Mouse (Mus musculus) lung, embryonic 16.5 days (tissue): Measurements from ENCODE around the gene Ncan. TPM values are rescaled to one million over a fixed set of nuclear protein-coding genes. Genes with fewer than 3 reads are reported as not detected.

Source experiments
- ATAC-seq: fragments of 200-750 bp; cut with Nextera tagmentation; 2 replicates; pipeline ENCODE4 v1.8.0; 2017; ENCODE audit warnings: low read depth, mild to moderate bottlenecking, moderate library complexity
- H3K27ac ChIP-seq: fragments of 300-500 bp; sonication (generic); 2 replicates; pipeline ENCODE4 v1.5.1; 2014; ENCODE audit warnings: mild to moderate bottlenecking, control low read depth, low read length
- H3K27me3 ChIP-seq: fragments of 300-500 bp; sonication (generic); 2 replicates; pipeline ENCODE4 v1.6.1; 2014; ENCODE audit warnings: low read depth, low read length, mixed read lengths; ENCODE audit not compliant: control insufficient read depth, insufficient read depth
- H3K36me3 ChIP-seq: fragments of 300-500 bp; sonication (generic); 2 replicates; pipeline ENCODE4 v1.6.1; 2014; ENCODE audit warnings: low read length; ENCODE audit not compliant: control insufficient read depth, insufficient read depth
- H3K4me1 ChIP-seq: fragments of 300-500 bp; sonication (generic); replicated peaks from 2 replicates; pipeline ENCODE4 v1.6.1; 2014; ENCODE audit warnings: low read length, mixed read lengths; ENCODE audit not compliant: control insufficient read depth, insufficient read depth
- H3K4me2 ChIP-seq: fragments of 300-500 bp; sonication (generic); 2 replicates; pipeline ENCODE4 v1.6.1; 2014; ENCODE audit warnings: low read depth, low read length, control low read depth
- H3K4me3 ChIP-seq: fragments of 300-500 bp; sonication (generic); 2 replicates; pipeline ENCODE4 v1.5.1; 2014; ENCODE audit warnings: mild to moderate bottlenecking, low read length, control low read depth
- H3K9ac ChIP-seq: fragments of 300-500 bp; sonication (generic); 2 replicates; pipeline ENCODE4 v1.6.1; 2014; ENCODE audit warnings: low read length, control low read depth
- H3K9me3 ChIP-seq: fragments of 300-500 bp; sonication (generic); 2 replicates; pipeline ENCODE4 v1.6.1; 2016; ENCODE audit warnings: low read length; ENCODE audit not compliant: control insufficient read depth
- WGBS: fragments of 180-500 bp; shearing (Covaris S2); extraction: QIAGEN DNeasy Blood & Tissue Kit; methylation state at CpG from one replicate; pipeline ENCODE4 v1.1.7; 2014; 5-methylcytosine and 5-hydroxymethylcytosine counted together
- polyA plus RNA-seq: library from polyadenylated mRNA; unstranded; fragments of >200 nt; fragmentation: Nextera tagmentation; extraction: Ambion mirVana; gene quantifications from 2 replicates; pipeline ENCODE4 v1.2.1, GENCODE M21; 2015

Gene Ncan
- polyA plus RNA-seq, 1 experiment from 2014 or later: 0.21 TPM

- peaks cover 16% of the 10 kb centered on the region for H3K4me1 ChIP-seq
- H3K4me2 ChIP-seq: no peak overlapping the region
- 89% methylated on average over 5 of the region's 5 CpGs for WGBS
- H3K9ac ChIP-seq: no peak overlapping the region
- ATAC-seq: no peak
- H3K27ac ChIP-seq: no peak overlapping the region
- no peaks in the 10 kb centered on the region for H3K27me3 ChIP-seq
- H3K4me3 ChIP-seq: no peak overlapping the region
- H3K36me3 ChIP-seq: peaks cover 11% of the 10 kb centered on the region
- H3K9me3 ChIP-seq: no peaks in the 10 kb centered on the region
These were observed 13.4 kb upstream of the Ncan start for GRCm38 (mm10) chr8:70134086-70134485.

DNA sequence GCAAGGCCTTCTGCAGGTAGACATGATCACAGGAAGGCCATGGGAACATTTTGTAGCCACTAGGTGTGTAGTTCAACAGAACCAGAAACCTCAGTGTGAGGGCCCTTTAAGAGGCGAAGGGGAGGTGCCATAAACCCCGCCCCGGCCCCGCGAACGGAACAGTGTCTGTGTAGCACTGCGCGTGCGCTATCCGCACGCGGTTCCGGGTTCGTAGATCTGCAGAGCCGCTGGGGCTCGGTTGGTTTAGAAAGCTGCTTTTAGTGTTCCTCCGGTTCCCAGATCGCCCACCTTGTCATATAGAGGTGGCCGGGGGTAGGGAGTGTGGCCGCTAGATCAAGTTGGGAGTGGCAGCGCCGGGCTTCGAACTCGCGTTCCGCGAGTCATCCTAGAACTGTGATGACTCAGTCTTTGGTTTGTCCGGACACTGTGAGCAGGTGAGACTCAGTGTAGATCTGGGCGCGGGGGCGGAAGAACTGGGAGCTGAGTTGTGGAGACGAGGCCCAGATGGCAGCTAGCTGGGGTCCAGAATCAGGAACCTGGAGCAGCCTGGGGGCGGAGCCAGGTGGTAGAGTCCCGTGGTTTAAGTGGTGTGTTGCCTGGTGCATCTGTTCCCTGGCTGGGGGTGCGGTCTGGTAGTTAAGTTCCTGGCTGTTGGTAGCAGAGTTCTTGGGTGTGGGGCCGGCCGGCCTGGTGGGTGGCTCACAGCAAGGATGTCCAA is 10.7 kb upstream of the Ncan start, which contains the start of gene Nr2c2ap:
Gene Nr2c2ap, plus strand, starts transcription at position 168 of the 718 bp plus-strand sequence.
- H3K27ac ChIP-seq: no peak within 1 kb of the TSS

DNA sequence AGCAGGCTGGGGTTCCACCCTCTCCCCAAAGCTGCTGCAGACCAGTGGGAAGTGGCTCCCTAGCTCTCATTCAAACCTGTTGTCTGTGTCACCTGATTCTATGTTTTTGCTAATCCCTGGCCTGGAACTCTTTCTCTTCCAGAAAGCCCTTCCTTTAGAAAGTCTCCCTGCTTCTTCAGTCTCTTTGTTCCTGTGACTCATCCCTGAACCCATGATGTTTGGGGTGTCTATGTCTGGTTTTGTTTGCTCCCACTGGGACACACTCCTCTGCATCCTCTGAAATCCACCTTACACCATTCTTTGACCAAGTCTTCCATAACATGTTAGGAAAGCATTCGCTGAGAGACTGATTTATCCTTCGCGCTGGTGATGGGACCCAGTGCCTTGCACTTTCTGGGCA is 9.4 kb upstream of the Ncan start:
- Histone ChIP-seq H3K36me3 (peaks cover 2% of the 10 kb centered on the region), H3K9ac (no peak overlapping the region), H3K9me3 (no peaks in the 10 kb centered on the region), H3K4me1 (peaks cover 15% of the 10 kb centered on the region), H3K27me3 (no peaks in the 10 kb centered on the region), H3K4me3 (no peak overlapping the region), H3K4me2 (no peak overlapping the region), H3K27ac (no peak overlapping the region)
- 83% methylated on average over 3 of the region's 3 CpGs for WGBS
- no peak for ATAC-seq

More for the DNA sequence above, 10.7 kb upstream of the Ncan start, which contains the start of gene Nr2c2ap:
- peaks cover 15% of the 10 kb centered on the region for H3K4me1 ChIP-seq
- peak within 1 kb of the TSS; percentile 72 for H3K9ac ChIP-seq
- no peaks in the 10 kb centered on the region for H3K27me3 ChIP-seq
- H3K4me2 ChIP-seq: peak within 1 kb of the TSS; percentile 73
- WGBS: 1% methylated on average over 37 of the region's 37 CpGs
- peak; percentile 91 for ATAC-seq
- H3K9me3 ChIP-seq: no peaks in the 10 kb centered on the region
- peak within 1 kb of the TSS; percentile 58 for H3K4me3 ChIP-seq
- H3K36me3 ChIP-seq: peaks cover 11% of the 10 kb centered on the region

DNA sequence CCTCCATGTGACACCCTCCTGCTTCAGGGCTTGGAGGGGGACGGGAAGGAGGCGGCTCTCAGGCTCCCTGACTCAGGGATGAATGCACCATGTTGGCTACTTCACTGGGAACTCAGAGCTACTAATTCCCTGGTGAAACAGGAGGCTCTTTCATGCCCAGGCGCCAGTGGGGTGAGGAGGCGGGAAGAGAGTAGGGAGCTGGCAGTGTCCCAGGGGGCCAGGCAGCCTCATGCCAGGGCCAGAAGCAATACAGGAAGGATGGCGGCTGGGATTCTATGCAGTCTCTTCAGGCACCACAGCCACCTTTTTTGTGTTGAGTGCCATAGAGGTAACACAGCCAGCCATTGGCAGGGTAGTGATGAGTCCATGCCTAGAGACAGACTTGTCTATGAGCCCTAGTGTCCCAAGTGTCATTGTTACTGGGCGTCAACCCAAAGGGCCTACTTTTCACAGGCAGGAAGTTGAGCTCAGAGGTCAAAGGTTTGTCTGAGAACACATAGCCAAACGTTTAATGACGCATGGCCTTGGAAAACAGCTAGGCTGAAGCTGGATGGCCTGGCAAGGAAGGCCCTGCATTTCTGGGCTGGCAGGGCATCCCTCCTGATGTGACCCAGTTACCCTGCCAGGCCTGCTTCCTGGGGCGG is 8.8 kb upstream of the Ncan start:
- WGBS: 46% methylated on average over 9 of the region's 9 CpGs
- Histone ChIP-seq H3K9ac (no peak overlapping the region), H3K4me2 (no peak overlapping the region), H3K27me3 (no peaks in the 10 kb centered on the region), H3K27ac (no peak overlapping the region), H3K4me1 (peaks cover 15% of the 10 kb centered on the region), H3K9me3 (no peaks in the 10 kb centered on the region), H3K4me3 (no peak overlapping the region), H3K36me3 (peaks cover 2% of the 10 kb centered on the region)
- no peak for ATAC-seq

DNA sequence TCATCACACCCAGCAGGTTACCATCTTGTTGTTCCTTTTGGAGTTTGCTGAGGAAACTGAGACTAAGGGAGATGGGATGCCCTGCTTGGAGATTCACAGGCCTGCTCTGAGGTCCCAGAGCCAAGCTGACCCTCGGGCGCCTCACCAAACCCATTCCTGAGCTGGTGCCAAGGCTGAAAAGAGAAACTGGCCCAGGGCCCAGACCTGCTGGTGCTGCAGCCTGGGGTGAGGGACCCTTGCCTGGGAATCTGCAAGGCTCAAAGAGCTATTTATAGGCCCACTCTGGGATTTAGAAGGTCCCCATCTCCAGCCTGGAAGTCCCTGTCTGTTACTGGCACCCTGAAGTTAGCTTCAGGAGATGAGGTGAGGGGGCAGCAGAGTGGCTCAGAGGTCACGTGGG is 7.8 kb upstream of the Ncan start:
- Histone ChIP-seq H3K9ac (no peak overlapping the region), H3K4me3 (no peak overlapping the region), H3K27me3 (no peaks in the 10 kb centered on the region), H3K4me2 (no peak overlapping the region), H3K36me3 (no peaks in the 10 kb centered on the region), H3K4me1 (peaks cover 15% of the 10 kb centered on the region), H3K9me3 (no peaks in the 10 kb centered on the region), H3K27ac (no peak overlapping the region)
- no peak for ATAC-seq
- 53% methylated on average over 3 of the region's 3 CpGs for WGBS

DNA sequence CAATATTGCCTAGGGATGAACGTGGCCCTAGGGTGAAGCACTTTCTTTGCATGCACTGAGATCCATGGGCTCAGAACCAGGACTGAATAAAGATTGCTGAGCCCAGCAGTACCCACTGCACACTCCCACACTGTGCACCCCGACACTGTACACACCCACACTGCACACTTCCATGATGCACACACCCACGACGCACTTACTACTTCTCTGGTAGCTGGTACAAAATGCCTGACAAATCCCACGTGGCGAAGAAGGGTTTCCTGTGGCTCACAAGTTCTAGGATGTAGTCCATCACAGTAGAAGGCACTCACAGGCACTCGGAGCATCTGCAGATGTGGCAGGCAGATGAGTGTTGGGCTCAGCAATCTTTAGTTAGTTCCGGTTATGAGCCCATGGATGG is 4.3 kb upstream of the Ncan start:
- Histone ChIP-seq H3K9me3 (no peaks in the 10 kb centered on the region), H3K27me3 (peaks cover 4% of the 10 kb centered on the region), H3K9ac (no peak overlapping the region), H3K4me3 (no peak overlapping the region), H3K4me2 (no peak overlapping the region), H3K27ac (no peak overlapping the region), H3K36me3 (no peaks in the 10 kb centered on the region), H3K4me1 (peaks cover 7% of the 10 kb centered on the region)
- ATAC-seq: no peak
- 51% methylated on average over 8 of the region's 8 CpGs for WGBS

DNA sequence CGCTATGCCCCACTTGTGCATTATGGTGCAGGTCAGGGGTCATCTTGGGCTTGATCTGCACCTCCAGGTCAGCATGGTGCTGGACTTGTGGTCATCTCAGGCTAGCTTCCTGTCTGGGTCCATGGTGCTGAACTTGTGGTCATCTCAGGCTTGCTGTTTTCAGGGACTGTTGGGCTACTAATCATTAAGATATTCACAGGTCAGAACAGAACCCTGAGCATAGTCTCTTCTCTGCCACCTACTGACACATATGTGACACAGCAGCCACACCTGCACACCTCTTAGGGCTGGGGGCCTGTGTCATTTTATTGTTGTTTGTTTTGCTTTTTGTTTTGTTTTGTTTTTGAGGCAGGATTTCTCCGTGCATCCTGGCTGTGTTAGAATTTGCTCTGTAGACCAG is 2.2 kb upstream of the Ncan start:
- no peak overlapping the region for H3K9ac ChIP-seq
- no peaks in the 10 kb centered on the region; the same call in 1 of the 2 replicates for H3K4me1 ChIP-seq
- H3K27ac ChIP-seq: no peak overlapping the region
- peaks cover 20% of the 10 kb centered on the region for H3K27me3 ChIP-seq
- H3K4me3 ChIP-seq: no peak overlapping the region
- H3K4me2 ChIP-seq: no peak overlapping the region
- WGBS: 47% methylated on average over 2 of the region's 2 CpGs
- no peak for ATAC-seq
- no peaks in the 10 kb centered on the region for H3K36me3 ChIP-seq
- no peaks in the 10 kb centered on the region for H3K9me3 ChIP-seq

GRCm38 (mm10) chr8:70118726-70119700 is 1.7 kb downstream of the Ncan start:
- no peak overlapping the region for H3K4me3 ChIP-seq
- H3K36me3 ChIP-seq: no peaks in the 10 kb centered on the region
- H3K4me1 ChIP-seq: no peaks in the 10 kb centered on the region; the same call in 1 of the 2 replicates
- H3K27me3 ChIP-seq: peaks cover 33% of the 10 kb centered on the region
- H3K27ac ChIP-seq: no peak overlapping the region
- no peaks in the 10 kb centered on the region for H3K9me3 ChIP-seq
- H3K9ac ChIP-seq: no peak overlapping the region
- WGBS: 12% methylated on average over 17 of the region's 17 CpGs
- ATAC-seq: no peak
- H3K4me2 ChIP-seq: no peak overlapping the region

- no peak for ATAC-seq
- H3K4me1 ChIP-seq: no peaks in the 10 kb centered on the region; the same call in 1 of the 2 replicates
- peaks cover 47% of the 10 kb centered on the region for H3K27me3 ChIP-seq
- no peak overlapping the region for H3K27ac ChIP-seq
- no peak overlapping the region for H3K4me3 ChIP-seq
- no peaks in the 10 kb centered on the region for H3K36me3 ChIP-seq
- no peaks in the 10 kb centered on the region for H3K9me3 ChIP-seq
- WGBS: 8% methylated on average over 9 of the region's 9 CpGs
- H3K4me2 ChIP-seq: no peak overlapping the region
- no peak overlapping the region for H3K9ac ChIP-seq
These were observed 3.1 kb downstream of the Ncan start for GRCm38 (mm10) chr8:70117611-70118010.
